Mouse (Mus musculus) inflammation-experienced regulatory T-cells, adult 6 months (primary cell): Measurements from ENCODE around the gene Fsip1. TPM values are rescaled to one million over a fixed set of nuclear protein-coding genes. Genes with fewer than 3 reads are reported as not detected.
"Not testable (repeated sequence)": the region's sequence is repeated elsewhere in the genome, so short reads cannot be mapped to it uniquely, and the experiment has no call there.

Source experiments
- ATAC-seq: one replicate; pipeline ENCODE4 v1.8.0; 2017
- polyA plus RNA-seq, 3 experiments: library from polyadenylated mRNA; unstranded; fragments of 100-300 nt; shearing (Covaris generic); gene quantifications; one replicate each; pipeline ENCODE4 v1.2.1; 2017

Fsip1 gene
- not detected for polyA plus RNA-seq

GRCm38 (mm10) chr2:118256621-118257053, at the start of gene Fsip1:
Fsip1 (minus strand) TSS chr2:118256966.
- ATAC-seq, result peak; percentile 99

GRCm38 (mm10) chr2:118306522-118306895, 49.7 kb upstream of the Fsip1 start:
- no peak for ATAC-seq

GRCm38 (mm10) chr2:118305827-118306521, 49.2 kb upstream of the Fsip1 start:
- no peak for ATAC-seq

GRCm38 (mm10) chr2:118303456-118303855, 46.7 kb upstream of the Fsip1 start:
- no peak for ATAC-seq

- no peak for ATAC-seq
Measured at GRCm38 (mm10) chr2:118301656-118302055, 44.9 kb upstream of the Fsip1 start.

- ATAC-seq, result no peak
Measured at GRCm38 (mm10) chr2:118301041-118301545, 44.3 kb upstream of the Fsip1 start.

- no peak for ATAC-seq
Measured at GRCm38 (mm10) chr2:118299981-118300380, 43.2 kb upstream of the Fsip1 start.

GRCm38 (mm10) chr2:118298601-118299000, 41.8 kb upstream of the Fsip1 start:
- ATAC-seq, result no peak

GRCm38 (mm10) chr2:118297966-118298365, 41.2 kb upstream of the Fsip1 start:
- no peak for ATAC-seq

- no peak for ATAC-seq
Measured at GRCm38 (mm10) chr2:118295505-118295904, 38.7 kb upstream of the Fsip1 start.

GRCm38 (mm10) chr2:118293583-118293982, 36.8 kb upstream of the Fsip1 start:
- no peak for ATAC-seq

GRCm38 (mm10) chr2:118289066-118289460, 32.3 kb upstream of the Fsip1 start:
- not testable (repeated sequence) for ATAC-seq

GRCm38 (mm10) chr2:118288326-118289065, 31.7 kb upstream of the Fsip1 start:
- no peak for ATAC-seq

GRCm38 (mm10) chr2:118287678-118288077, 30.9 kb upstream of the Fsip1 start:
- ATAC-seq, result no peak

- no peak for ATAC-seq
Measured at GRCm38 (mm10) chr2:118282467-118282866, 25.7 kb upstream of the Fsip1 start.

GRCm38 (mm10) chr2:118278249-118278648, 21.5 kb upstream of the Fsip1 start:
- ATAC-seq, result no peak

- ATAC-seq, result no peak
Measured at GRCm38 (mm10) chr2:118271606-118272005, 14.8 kb upstream of the Fsip1 start.

- ATAC-seq, result no peak
Measured at GRCm38 (mm10) chr2:118270213-118270612, 13.4 kb upstream of the Fsip1 start.

GRCm38 (mm10) chr2:118263914-118264201, 7.1 kb upstream of the Fsip1 start:
- no peak for ATAC-seq

GRCm38 (mm10) chr2:118263151-118263913, 6.6 kb upstream of the Fsip1 start:
- ATAC-seq, result peak; percentile 52

- ATAC-seq, result no peak
Measured at GRCm38 (mm10) chr2:118262673-118263072, 5.9 kb upstream of the Fsip1 start.

- no peak for ATAC-seq
Measured at GRCm38 (mm10) chr2:118259746-118260145, 3.0 kb upstream of the Fsip1 start.

GRCm38 (mm10) chr2:118257094-118257493, 328 bp upstream of the Fsip1 start:
- ATAC-seq, result no peak
